Mouse (Mus musculus) left cerebral cortex, adult 9 months (tissue): ENCODE measurements around the gene Dexi.

Experiments
- DNase-seq, 2 experiments: peaks; one replicate each; pipeline ENCODE4 v3.0.0; 2022; ENCODE audit warnings: low spot score in 2 of 2

Dexi gene

DNA sequence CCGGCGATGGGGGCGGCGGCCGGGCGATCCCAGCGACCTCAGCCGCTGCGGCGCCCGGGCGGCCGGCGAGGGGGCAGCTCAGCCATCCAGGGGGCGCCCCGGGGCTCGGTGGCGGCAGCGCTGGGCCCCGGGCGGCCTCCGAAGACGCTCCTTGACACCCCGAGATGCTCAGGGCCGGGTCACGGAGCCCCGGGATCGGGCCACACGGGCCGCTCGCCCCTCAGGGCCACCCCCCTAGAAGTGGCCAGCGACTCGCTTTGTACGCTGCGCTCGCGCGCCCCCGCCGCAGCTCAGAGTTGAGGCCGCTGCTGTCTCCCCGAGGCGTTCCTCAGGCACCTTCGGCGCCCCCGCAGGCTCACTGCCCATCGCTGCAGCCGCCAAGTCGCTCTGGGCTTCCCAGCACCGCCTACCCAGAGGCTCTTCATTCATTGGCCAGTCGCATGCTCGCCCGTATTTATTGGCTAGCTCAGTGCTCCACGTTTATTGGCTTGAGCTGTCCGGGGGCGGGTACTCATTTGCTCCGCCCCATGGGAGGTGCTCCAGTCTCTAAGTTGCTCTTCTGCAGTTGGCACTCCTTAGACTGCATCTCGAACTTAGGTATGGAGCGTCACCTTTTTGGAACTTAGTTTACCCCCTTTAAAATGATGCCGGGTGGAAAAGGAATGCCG is at the start of gene Dexi:
Gene Dexi, minus strand, starts transcription at position 357 of the 668 bp plus-strand sequence.
- peak; percentile 95 to 98 for DNase-seq

GRCm38 (mm10) chr16:10586546-10586945 is 43.7 kb upstream of the Dexi start:
- DNase-seq, result peak in 1 of 2 experiments; percentile 35

- DNase-seq, result no peak
Measured at GRCm38 (mm10) chr16:10585165-10585564, 42.3 kb upstream of the Dexi start.

DNA sequence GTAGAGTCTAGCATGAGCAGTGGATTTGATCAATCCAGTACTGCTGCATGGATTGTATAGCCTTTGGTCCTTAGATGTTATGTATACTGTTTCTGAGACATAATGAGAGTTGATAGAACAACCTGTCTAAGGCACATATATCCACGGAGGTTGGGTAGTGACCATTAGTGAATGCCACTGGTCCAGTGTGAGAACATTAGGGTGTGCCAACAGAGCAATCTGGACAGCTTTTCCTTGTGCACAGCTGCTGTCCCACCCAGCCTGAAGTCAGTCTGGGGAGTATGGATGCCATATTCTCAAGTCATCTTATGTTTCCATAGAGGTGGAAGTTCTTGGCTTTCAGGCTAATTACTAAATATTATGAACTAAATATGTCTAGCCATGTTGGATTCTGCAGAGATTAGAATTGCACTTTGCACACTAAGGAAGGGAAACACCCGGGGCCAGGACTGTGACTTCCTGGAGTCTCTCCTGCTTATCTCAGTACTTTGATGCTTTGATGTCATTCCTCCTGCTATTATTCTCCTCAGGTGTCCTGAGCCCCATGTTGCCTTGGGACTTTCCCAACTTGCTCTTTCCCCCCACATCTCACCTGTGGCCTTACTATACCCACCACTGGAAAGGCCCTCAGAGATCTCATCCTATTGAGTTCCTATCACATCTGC is 38.5 kb upstream of the Dexi start:
- DNase-seq, result no peak

GRCm38 (mm10) chr16:10578376-10578775 is 35.5 kb upstream of the Dexi start:
- no peak for DNase-seq

- DNase-seq, result no peak
Measured at GRCm38 (mm10) chr16:10577548-10577947, 34.7 kb upstream of the Dexi start.

DNA sequence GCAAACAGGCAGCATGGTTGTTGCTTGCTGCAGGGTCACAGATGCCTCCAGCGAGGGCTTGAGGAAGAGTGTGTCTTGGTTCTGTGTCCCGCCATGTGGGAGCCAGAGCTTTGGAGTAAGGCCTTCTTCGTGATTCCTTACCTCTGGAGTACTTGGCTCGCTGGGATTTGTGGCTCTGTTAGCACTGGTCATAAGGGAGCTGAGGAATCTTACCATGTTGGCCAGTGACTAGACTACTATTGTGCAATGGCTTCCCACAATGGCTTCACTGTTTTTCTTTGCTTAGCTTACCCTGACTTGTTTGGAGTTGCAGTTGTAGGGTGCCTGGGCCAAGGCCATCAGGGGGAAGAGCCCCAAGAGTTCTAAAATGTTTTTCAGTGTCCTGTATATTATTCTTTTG is 33.1 kb upstream of the Dexi start:
- DNase-seq, result no peak

DNA sequence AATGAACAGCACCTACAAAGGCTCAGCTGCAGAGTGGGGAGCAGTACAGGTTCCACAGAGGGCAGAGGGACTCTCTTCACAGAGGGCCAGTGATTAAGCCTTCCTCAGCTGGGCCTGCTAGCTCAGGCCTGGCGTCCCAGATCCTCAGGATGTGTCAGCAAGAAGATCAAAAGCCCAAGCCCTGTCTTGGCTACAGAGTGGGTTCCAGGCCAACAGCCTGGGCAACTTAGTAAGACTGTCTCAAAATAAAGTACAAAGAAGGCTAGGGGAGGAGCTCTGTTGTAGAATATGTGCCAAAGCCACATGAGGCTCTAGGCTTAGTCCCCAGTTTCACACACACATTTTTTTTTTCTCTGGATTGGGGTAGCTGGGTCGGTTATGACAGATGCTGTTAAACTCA is 32.1 kb upstream of the Dexi start:
- no peak for DNase-seq

- DNase-seq, result no peak
Measured at GRCm38 (mm10) chr16:10571820-10572219, 29.0 kb upstream of the Dexi start.

DNA sequence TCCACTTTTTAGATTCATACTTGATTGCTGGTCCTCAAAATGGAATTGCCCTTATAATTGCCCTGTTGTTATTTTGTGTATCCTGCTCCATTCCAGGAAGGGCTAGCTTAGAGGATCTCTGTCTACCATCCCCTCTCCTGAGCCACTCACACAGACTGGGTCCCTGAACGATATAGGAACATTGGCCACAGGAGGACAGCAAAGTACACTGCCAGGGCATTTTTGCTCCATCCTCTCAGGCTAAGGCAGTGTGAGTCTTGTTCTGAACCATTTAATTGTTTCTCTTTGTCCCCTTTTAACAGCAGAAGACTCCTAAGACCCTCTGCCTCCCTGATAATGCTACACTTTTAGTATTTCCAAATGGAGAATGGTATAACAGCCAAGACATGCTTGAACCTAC is 27.9 kb upstream of the Dexi start:
- DNase-seq, result peak in 1 of 2 experiments; percentile 70

GRCm38 (mm10) chr16:10569809-10570395 is 27.0 kb upstream of the Dexi start:
- DNase-seq, result no peak

DNA sequence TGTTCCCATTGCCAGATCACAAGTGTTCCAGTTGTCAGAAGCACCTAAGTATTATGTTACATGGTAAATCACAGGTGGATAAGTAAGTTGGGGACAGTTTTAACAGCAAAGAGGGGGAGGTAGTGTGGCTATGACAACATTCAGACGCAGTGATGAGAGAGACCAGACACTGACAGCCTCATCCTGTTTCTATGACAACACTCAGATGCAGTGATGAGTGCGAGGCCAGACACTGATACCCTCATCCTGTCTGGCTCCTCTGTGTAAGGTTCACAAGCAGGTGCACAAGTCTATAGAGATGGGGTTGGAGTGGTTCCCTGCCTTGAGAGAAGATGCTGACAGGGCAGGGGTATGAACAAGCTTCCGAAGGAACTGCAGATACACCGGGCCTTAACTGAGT is 24.3 kb upstream of the Dexi start:
- no peak for DNase-seq

GRCm38 (mm10) chr16:10565278-10565885 is 22.5 kb upstream of the Dexi start:
- DNase-seq, result peak in 1 of 2 experiments; percentile 76

GRCm38 (mm10) chr16:10559991-10560390 is 17.1 kb upstream of the Dexi start:
- no peak for DNase-seq

- no peak for DNase-seq
Measured at GRCm38 (mm10) chr16:10553858-10554257, 11.0 kb upstream of the Dexi start.

GRCm38 (mm10) chr16:10551592-10551991 is 8.7 kb upstream of the Dexi start:
- no peak for DNase-seq

DNA sequence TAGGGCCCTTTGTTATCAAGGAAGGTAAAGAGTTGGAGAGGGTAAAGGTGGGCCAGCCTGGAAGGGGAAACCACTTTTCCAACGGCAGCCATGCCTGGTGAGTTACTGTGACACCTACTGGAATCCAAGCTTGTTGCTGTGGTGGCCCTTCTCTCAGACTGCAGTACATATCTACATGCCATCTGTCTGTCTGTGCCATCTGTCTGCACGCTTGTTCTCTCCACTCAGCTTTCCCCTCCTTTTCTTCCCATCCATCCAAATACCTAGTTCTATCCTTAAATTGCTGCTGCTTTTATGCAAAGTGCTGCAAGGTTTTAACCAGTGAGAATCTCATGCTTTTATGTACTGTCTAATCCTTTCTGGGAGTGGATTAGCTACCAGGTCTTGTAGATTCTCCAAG is 6.7 kb upstream of the Dexi start:
- no peak for DNase-seq

DNA sequence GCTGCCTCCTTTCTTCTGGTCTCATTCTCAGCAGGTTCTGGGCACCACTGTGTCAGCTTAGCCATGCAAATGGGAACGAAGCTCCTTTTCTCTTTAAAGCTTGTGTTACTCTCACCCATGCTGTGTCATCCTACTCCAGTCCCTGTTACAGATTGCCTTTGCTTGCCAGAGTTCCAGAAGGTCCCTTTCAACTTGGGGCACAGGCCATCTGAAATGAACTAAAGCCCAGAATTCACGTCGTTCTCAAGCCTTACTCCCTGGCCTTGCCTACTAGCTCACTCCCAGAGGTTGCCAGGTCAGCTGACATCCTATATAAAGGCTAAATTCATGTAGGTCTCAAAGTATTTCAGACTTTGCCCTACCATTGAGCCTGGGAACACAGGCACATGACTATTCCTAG is 6.1 kb upstream of the Dexi start:
- DNase-seq, result no peak

- DNase-seq, result no peak
Measured at GRCm38 (mm10) chr16:10546865-10547264, 4.0 kb upstream of the Dexi start.

DNA sequence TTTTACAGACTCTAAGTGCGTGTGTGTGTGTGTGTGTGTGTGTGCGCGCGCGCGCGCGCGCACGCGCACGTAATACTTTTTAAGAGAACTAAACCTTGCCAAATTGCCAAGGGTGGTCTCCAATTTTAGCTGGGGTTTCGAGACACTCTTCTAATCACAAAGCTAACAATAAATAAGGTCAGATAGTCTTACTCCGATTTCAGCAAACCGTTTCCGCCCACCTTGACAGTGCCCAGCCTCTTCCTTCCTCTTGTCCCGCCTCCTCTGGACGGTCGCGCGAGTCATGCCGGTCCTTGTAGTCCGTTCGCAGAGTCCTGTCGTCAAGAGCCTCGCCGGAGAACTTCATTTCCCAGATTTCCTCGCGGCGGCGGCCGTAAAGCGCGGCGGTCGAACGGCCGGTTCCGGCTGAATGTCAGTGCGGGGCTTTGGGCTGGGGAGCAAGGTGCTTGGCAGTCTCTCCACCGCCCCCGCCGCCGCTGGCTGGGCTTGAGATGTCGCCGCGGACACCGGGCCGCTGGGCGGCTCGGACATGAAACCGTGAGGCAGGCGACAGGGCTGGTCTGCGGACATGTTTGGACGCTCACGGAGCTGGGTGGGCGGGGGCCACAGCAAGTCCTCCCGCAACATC is 2.3 kb upstream of the Dexi start, which contains the start of gene Clec16a:
Gene Clec16a, plus strand, starts transcription at position 345 of the 628 bp plus-strand sequence.
- DNase-seq, result peak; percentile 90 to 97

DNA sequence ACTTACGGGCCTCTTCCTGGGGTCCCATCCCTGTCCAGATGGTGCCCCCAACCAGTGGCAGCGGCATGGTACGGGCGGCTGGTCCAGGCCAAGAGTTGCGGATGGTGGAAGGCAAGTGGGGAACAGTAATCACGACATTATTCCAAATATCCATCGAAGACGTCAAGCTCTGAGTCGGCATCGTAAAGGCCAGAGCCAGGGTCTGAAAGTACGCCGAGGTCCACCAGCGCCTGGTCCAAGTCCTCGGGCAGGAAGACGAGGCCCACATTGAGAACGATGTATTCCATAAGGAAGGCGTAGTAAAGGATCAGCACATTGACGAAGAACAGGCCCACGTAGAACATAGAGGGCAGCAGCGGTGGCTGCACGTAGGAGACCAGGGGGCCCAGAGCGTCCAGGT is 588 bp downstream of the Dexi start:
- no peak for DNase-seq

DNA sequence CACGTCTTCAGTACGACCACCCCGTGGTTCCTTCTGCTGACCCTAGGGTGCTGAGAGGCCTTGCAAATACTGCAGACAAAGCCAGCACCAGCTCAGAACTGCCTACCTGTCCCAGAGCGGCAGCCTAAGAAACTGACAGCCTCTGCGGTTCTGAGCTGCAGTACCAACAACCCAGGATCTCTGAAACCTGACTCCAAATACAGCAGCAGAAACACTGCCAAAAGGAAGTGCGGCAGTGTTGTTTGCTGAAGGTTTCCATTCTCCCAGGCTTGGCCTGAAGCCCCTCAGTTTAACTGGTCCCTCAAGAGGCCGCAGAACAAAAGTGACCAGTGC is 1.3 kb downstream of the Dexi start:
- peak in 1 of 2 experiments; percentile 35 for DNase-seq
